Mouse (Mus musculus) urinary bladder, postnatal 36 days (tissue): ENCODE results near the gene Fancg.
"Not testable (repeated sequence)": the region's sequence is repeated elsewhere in the genome, so short reads cannot be mapped to it uniquely, and the experiment has no call there.

Experiments
- DNase-seq, 2 experiments: peaks; one replicate each; pipeline ENCODE4 v3.0.0; 2022; ENCODE audit warnings: low spot score in 2 of 2, mixed read lengths in 1 of 2

Gene Fancg

DNA sequence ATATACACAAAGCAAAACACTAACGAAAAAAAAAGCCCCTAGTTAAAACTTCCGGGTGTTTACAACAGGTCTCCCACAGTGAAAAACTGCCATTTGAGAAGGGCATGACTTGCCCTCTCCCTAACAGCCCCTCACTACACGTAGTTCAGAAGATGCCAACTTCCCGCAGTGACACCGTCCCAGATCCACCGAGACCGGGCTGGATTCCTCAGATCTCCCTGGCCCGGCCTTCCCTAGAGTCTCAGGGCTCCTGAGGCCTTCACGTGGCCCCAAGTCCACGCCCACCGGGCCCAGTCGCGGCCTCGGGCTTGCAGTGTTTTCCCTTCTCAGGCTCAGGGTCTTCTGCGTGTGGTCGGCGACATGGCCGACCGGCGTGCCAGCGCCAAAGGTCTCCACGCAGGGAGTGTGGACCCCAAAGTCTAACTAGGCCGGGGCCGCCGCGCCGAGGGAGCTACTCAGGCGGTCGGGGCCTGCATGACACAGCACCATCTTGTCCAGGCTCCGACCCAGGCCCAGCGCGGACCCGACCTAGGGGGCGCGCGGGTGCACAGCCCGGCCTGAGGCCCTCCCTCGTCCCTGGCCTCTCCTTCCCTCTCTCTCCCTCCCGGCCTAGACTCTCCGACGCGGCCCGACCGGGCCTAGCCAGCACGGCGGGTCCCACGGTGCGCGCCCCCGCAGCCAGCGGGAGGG, 10.7 kb downstream of the Fancg start:
- DNase-seq, result peak; percentile 67 to 72

DNA sequence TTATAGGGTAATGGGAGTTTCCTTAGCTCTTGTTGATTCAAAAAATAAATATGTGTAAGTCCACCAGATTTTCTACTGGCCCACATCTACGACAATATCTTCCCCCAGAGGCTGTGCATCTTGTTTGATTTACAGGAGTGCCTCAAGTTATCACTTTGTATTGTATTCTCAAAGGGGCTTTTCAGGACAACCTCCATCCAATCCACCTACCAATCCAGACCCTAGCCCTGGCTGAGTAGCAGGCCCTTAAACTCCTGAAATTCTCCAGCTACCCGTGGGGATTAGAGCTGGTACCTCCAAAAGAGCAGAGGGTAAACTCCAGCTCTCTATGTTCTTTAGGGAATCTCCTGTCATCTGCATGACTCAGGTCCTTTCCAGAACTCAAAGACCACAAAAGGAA, 12.3 kb downstream of the Fancg start:
- DNase-seq, result no peak

DNA sequence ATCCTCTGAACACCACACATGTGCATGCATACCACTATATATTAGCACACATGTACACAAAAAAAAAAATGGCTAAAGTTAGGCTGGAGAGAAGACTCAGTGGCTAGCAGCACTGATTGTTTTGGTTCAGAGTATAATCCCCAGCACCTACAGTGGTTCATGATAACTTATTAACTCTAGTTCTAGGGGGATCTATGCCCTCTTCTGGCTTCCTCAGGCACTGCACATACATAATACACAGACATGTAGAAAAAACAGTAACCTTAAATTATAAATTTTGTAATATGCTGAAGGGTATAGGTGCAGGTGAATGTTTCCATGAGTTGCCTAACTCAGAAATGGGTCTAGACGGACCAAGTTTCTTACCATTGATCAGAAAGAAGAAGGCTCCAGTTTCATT, 22.0 kb downstream of the Fancg start:
- no peak for DNase-seq

DNA sequence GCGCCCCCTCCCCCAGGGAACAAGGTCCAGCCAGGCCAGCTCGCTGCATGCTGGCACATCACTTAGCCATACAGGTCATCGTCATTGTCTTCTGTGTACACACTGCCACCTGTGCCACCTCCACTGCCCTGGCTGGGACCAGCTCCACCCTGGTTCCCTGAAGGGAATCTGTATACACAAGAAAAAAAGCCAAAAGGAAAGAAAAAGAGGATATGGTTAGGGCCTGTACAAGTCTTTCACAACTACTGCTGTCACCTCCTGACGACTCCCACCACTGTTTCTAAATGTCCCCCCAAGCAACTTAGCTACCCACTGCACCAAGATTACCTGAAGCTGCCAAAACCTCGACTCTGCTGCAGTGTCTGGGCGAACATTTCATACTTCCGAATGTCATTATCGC, 29.8 kb downstream of the Fancg start:
- not testable (repeated sequence) for DNase-seq

DNA sequence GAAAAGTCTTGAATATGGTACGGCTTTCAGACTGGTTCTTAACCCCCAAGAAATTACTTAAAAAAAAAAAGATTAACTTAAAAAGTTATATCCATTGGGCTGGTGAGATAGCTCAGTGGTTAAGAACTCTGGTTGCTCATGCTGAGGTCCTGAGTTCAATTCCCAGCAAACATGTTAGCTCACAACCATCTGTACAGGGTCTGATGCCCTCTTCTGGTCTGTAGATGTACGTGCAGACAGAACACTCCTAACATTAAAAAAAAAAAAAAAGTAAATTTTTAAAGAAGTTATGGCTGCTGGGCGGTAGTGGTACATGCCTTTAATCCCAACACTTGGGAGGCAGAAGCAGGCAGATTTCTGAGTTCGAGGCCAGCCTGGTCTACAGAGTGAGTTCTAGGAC, 32.2 kb downstream of the Fancg start:
- no peak for DNase-seq

DNA sequence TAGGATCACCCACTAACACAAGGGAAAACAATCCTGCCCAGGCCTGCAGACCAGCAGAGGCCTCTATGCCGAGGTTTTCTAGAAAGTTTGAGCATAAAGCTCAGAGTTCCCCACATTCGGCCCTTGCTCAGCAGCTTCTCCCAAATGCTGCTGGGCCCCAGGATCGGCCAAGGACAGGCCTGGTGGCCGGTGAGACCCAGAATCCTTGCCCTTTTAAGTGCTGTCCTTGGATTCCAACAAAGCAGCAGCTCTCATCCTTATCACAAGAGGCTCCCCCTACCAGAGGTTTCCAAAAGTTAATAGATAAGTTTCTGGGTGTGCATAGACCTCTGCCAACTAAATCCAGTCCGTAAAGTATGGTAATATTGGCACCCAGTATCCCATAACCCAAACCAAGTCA, 36.4 kb downstream of the Fancg start:
- no peak for DNase-seq

DNA sequence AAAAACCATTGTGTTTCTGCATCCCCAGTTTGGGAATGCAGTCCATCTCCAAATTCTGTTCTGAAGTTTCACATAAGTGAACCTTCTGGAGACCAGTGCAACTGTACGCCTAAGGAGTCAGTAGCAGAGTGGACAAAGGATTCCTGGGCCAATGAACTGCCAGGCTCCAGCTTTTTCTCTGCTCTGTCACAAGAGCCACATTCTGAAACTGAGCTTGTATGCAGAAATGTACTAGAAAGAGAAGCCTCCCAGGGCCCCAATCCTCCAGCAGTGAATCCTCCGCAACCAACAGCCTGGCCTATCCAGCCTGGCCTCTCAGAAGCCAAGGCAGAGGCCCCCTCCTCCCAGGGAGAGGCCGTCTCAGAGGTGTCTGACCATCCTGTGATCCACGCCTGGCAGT, 37.4 kb downstream of the Fancg start:
- no peak for DNase-seq

DNA sequence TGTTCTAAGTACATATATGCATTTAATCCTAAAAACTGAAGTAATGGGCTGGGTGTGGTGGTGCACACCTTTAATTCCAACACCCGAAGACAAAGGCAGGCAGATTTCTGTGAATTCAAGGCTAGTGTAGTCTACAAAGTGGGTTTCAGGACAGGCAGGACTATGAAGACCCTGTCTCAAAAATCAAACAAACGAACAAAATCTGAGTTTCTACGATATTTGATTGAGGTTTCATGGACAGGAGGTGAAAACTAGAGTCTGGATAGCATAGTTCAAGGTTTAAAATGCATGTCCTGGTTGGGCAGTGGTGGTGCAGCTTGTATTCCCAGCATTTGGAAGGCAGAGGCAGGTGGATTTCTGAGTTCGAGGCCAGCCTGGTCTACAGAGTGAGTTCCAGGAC, 41.0 kb downstream of the Fancg start, which contains the start of gene 1700022I11Rik:
TSS of gene 1700022I11Rik (plus strand) at position 301 of the 400 bp plus-strand sequence.
- DNase-seq, result no peak

DNA sequence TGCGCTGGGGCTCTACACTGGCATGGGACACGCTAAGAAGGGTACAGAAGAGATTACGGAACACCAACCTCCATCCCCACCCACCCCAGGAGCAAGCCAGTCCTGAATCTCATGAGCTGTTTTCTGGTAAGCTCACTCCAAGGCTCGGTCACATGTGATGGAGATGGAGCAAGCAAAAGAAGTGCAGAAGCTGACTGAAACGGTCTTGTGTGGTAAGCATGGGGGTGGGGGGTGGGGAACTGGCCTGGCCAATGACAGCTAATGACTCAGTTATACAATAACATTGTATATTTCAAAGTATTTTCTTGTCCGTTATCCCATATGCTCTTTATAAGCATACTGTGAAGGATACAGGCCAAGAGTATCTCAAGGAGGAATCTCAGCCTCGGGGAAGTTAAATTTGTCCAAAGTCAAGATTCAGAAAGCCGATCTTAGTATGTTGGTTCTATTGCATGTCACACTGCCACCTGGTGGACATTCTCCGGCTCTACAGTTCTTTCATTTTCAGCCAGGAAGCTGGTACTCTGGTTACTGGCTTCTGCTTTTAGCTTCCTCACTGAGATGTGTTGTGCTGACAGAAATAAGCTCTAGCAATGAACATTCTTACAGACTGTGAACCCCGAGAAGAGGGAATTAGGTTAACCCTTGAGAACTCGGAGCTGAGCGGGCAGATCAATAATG, 45.1 kb downstream of the Fancg start:
- DNase-seq, result no peak

DNA sequence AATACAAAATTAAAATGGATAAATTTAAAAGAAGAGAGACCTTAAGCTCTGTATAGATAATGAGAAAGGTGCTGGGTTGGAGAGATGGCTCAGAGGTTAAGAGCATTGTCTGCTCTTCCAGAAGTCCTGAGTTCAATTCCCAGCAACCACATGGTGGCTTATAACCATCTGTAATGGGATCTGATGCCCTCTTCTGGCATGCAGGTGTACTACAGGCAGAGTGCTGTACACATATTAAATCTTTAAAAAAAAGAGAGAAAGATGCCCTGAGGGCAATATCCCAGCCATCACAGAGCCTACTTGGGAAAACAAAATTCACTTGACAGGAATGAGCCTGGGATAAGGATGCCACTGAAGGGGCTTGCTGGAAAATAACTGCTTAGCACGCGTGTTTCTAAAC, 46.8 kb downstream of the Fancg start:
- DNase-seq, result no peak

DNA sequence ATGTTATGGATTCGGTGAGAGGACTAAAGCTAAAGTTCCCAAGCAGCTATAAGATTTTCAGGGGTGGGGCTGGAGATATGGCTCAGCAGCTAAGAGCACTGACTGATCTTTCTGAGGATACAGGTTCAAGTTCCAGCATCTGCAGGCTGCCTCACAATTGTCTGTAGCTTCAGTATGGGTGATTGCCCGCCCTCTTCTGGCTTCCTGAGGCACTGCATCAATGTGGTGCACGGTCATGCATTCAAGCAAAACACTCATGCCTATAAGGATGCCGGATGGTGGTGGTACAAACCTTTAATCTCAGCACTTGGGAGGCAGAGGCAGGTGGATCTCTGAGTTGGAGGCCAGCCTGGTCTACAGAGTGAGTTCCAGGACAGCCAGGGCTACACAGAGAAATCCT, 48.7 kb downstream of the Fancg start:
- DNase-seq, result peak; percentile 28 to 44

DNA sequence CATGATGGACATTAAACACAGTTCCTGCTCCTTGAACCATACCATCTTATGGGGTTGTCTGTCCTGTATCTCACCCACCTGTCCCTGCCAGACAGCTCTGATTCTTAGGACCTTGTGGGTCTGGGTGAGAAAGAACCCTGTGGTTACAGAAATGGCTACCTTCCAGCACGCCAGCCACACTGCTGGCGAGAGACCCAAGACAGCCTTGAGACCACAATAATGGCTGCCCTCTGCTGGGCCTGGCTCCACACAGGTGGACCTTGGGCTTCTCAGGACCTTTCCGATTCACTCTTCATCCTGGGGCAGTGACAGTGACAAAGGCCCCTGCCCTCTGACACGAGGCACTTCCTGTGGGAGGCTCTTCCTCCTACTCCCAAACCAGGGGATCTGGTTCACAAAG, 50.9 kb downstream of the Fancg start:
- no peak for DNase-seq

DNA sequence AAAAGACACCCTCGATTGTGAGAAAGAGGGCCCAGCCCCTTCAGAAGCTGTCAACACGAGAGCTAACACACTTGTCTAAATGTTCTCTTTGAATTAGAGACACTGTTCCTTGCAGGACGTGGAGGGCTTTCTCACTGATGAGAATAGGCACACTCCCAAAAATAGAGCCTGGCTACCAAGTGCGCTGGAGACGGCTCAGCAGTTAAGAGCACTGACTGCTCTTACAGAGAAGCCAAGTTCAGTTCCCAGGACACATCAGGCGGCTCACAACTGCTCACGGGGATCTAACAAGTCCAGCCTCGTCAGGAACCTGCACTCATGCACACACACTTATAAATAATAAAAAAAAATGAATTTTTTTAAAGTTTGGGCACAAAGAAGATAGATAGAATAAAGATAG, 51.4 kb downstream of the Fancg start:
- no peak for DNase-seq

DNA sequence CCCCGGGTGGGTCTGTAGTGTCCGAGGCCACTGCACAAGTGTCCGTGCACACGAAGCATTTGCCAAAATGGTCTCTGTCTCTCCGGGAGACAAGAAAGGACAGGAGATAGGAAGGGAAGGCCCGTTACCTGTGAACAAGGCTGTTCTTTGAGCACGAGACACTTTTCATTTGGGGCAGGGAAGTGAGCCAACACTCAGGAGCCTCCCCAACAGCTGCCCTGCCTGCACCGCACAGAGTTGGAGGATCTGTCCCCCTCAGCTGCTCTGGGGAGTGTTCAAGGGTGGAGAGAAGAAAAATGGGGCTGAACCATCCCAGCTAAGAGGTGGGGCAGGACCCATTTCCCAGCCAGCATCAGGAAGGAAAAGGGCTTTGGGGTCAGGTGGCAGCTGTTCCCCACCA, 52.3 kb downstream of the Fancg start:
- DNase-seq, result no peak

DNA sequence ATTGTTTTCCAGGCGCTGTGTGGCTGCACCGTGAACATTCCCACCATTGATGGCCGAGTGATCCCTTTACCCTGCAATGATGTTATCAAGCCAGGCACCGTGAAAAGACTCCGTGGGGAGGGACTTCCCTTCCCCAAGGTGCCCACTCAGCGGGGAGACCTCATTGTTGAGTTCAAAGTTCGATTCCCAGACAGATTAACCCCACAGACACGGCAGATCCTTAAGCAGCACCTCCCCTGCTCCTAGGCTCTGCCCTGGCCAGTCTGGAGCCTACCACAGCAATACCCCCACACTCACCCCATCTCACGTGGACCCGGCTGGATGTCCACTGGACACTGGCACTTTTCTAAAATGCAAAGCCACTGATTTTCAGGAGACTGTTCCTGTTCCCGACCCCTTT, 53.0 kb downstream of the Fancg start:
- DNase-seq, result no peak

DNA sequence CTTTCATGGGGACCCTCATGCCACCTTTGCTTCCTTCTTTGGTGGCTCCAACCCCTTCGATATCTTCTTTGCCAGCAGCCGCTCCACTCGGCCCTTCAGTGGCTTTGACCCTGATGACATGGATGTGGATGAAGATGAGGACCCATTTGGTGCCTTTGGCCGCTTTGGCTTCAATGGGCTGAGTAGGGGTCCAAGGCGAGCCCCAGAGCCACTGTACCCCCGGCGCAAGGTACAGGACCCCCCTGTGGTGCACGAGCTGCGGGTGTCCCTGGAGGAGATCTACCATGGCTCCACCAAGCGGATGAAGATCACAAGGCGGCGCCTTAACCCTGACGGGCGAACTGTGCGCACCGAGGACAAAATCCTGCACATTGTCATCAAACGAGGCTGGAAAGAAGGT, 53.7 kb downstream of the Fancg start:
- DNase-seq, result no peak

DNA sequence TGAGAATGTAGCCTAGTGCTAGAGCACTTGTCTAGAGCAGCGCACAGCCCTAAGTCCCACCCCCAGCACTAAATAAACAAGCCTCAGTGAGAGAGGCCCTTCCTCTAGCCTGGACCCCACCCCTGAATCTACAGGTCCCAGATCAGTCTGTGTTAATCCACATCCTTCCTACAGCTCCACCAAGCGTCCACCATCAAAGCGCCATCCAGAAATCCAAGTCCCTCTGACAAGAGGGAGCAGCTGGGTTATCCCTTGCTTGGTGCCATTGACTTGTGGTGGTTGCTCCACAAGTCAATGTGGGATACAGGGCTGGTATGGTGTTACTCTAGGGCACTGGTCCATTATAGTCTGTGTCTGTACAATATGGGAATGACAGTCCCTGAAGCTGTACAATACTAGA, 55.1 kb downstream of the Fancg start:
- DNase-seq, result no peak

DNA sequence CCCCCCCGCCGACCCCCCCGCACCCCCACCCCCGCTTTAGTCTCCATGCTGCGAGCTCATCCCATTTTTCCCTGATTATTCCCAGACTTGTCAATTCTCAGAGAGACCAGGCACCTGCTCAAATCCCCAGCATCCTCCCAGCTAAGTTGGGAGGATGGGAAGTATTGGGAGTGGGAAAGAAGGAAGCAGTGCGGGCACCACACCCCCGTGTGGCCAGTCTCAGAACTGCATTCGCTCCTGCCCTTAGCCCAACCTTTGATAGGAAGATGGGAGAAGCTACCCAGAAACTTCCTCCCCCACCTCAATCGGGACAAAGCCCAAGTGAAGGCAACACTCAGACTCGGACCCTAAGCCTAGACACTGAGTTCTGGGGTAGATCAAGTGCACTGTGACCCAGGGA, 56.0 kb downstream of the Fancg start:
- DNase-seq, result peak; percentile 30 to 65

DNA sequence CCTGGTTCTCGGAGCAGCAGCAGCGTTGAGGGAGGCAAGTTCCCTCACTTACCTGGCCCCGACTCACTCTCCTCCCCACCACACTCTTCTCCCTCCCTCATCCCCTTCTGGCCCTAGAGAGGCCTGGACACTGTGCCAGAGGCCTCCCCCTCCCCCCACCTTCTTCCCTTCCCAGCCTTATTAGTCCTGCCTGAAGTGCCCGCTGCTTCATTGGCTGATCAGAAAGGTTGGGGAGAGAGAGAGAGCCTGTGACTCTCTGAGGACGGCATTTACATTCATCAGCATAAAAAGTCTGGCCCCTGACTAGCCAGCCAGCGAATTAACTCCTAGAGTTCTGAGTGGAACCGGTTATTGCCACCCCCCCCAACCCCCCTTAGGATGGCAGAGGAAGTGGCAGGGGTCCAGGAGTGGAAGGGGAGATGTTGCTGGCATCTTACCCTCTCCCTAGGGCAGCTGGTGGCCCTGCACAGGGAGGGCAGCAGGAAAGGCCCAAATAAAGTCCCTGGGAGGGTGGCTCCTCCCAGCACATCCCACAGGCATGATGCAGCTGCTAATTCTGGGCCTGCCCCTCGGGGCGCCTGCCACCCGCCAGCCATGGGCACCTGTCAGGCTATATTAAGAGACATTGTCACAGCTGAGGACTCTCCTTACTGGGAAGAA, 56.7 kb downstream of the Fancg start:
- DNase-seq, result no peak

DNA sequence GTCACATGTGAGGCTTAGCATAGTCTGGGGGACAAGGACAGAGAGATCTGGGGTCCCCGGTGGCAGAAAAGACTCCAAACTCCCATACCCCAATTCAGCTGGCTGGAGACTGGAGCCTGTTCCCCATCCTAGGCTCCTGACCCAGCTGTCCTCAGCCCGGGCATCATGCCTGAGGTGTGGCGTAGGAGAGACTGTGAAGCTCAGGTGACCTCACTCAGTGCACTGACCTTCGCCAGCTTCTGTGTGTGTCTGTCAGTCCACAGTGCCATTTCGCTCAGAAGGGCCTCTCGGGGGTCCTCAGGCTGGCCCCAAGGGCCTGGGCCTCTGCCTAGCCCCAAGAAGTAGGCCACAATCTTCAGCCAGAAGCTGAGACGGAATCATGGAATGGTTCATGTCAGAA, 57.7 kb downstream of the Fancg start:
- DNase-seq, result no peak
